Mouse (Mus musculus): ENCODE data around the gene Vps39.

Gene Vps39

GRCm38 (mm10) chr2:120296160-120296559 is 56.8 kb downstream of the Vps39 start:
- DNase-seq (ENCODE audit: low read depth, low spot score): no peak

GRCm38 (mm10) chr2:120291471-120292078 is 61.4 kb downstream of the Vps39 start:
- no peak for DNase-seq (ENCODE audit: low read depth, low spot score)

- DNase-seq (ENCODE audit: low read depth, low spot score): no peak
Observed at GRCm38 (mm10) chr2:120288995-120289394, 63.9 kb downstream of the Vps39 start, which contains the start of gene Pla2g4d. TSS of gene Pla2g4d (minus strand) at chr2:120289197.

GRCm38 (mm10) chr2:120288401-120288800 is 64.5 kb downstream of the Vps39 start:
- DNase-seq (ENCODE audit: low read depth, low spot score): no peak

- DNase-seq (ENCODE audit: low read depth, low spot score): no peak
Observed at GRCm38 (mm10) chr2:120285639-120286038, 67.3 kb downstream of the Vps39 start.

- no peak for DNase-seq (ENCODE audit: low read depth, low spot score)
Observed at GRCm38 (mm10) chr2:120284705-120285104, 68.2 kb downstream of the Vps39 start.

- no peak for DNase-seq (ENCODE audit: low read depth, low spot score)
Observed at GRCm38 (mm10) chr2:120284094-120284493, 68.8 kb downstream of the Vps39 start.

GRCm38 (mm10) chr2:120283550-120283949 is 69.4 kb downstream of the Vps39 start:
- no peak for DNase-seq (ENCODE audit: low read depth, low spot score)

- DNase-seq (ENCODE audit: low read depth, low spot score): no peak
Observed at GRCm38 (mm10) chr2:120281221-120281620, 71.7 kb downstream of the Vps39 start.

GRCm38 (mm10) chr2:120279961-120280360 is 73.0 kb downstream of the Vps39 start:
- DNase-seq (ENCODE audit: low read depth, low spot score): peak; percentile 41

- DNase-seq (ENCODE audit: low read depth, low spot score): no peak
Observed at GRCm38 (mm10) chr2:120276951-120277350, 76.0 kb downstream of the Vps39 start.

GRCm38 (mm10) chr2:120268635-120269034 is 84.3 kb downstream of the Vps39 start:
- DNase-seq (ENCODE audit: low read depth, low spot score): no peak
